Mouse (Mus musculus) cerebellum, adult 2 months (tissue): Measurements from ENCODE around the gene Rasl10b.

Source experiments
- CTCF ChIP-seq: fragments of 200-500 bp; IDR thresholded peaks from 2 replicates; pipeline ENCODE4 v1.5.1; 2011; ENCODE audit warnings: low read depth, mild to moderate bottlenecking, control low read depth, low read length, moderate library complexity, borderline replicate concordance; ENCODE audit not compliant: insufficient read depth
- POLR2A ChIP-seq: fragments of 200-500 bp; IDR thresholded peaks from 2 replicates; pipeline ENCODE4 v1.6.1; 2011; ENCODE audit warnings: low read length, control low read depth, borderline replicate concordance; ENCODE audit not compliant: insufficient read depth

DNA sequence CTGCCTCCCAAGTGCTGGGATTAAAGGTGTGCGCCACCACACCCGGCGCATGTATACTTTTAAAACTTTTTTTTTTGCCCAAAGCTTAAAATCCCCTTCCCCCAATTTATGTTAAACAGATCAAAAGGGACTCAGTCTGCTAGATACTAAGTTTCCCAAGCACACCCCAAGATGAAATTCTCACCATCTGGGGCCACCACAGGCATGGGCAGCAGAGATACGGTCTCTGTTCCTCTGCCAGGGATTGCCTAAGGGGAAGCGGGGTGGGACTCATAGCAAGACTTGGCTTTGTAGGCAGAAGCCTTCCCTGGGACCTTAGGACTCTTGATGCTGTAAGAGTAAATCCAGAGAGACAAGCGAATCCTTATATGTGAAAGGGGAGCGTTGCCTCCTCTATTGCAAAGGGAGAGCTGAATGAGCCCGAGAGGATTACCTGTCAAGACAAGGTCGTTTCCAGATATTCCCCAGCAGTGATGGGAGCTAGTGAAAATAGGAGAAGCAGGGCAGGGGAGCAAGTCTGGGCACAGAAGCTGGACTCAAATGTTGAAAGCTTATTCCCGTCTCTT lies 52.6 kb downstream of the Rasl10b start:
- no peak for TF ChIP-seq CTCF
- no peak for TF ChIP-seq POLR2A
